Mouse (Mus musculus) thymus, adult 2 months (tissue): ENCODE data around the gene Sparc.

Source experiments
- CTCF ChIP-seq: fragments of 200-500 bp; IDR thresholded peaks from 2 replicates; pipeline ENCODE4 v1.5.1; 2012; ENCODE audit warnings: mild to moderate bottlenecking, control low read depth, low read length, moderate library complexity, borderline replicate concordance; ENCODE audit not compliant: control insufficient read depth, poor library complexity, insufficient read depth; ENCODE audit errors: extremely low read depth
- POLR2A ChIP-seq: fragments of 200-500 bp; IDR thresholded peaks from 2 replicates; pipeline ENCODE4 v1.6.1; 2012; ENCODE audit warnings: mild to moderate bottlenecking, low read length, control low read depth, moderate library complexity; ENCODE audit not compliant: control insufficient read depth, poor library complexity, insufficient read depth; ENCODE audit errors: extremely low read depth

GRCm38 (mm10) chr11:55394592-55394991 is 28.4 kb downstream of the Sparc start:
- TF ChIP-seq POLR2A (no peak), CTCF (no peak)
